Mouse (Mus musculus) hindbrain, embryonic 10.5 days (tissue): ENCODE measurements around the gene Tmem143. TPM values are rescaled to one million over a fixed set of nuclear protein-coding genes. Genes with fewer than 3 reads are reported as not detected.
"Not testable (repeated sequence)": the region's sequence is repeated elsewhere in the genome, so short reads cannot be mapped to it uniquely, and the experiment has no call there.

Experiments
- DNase-seq: peaks from one replicate; pipeline ENCODE4 v3.0.0-alpha.2; 2017; ENCODE audit warnings: low spot score
- H3K27ac ChIP-seq: fragments of 300-500 bp; sonication (generic); 2 replicates; pipeline ENCODE4 v1.5.1; 2016; ENCODE audit warnings: mild to moderate bottlenecking, moderate library complexity
- H3K27me3 ChIP-seq: fragments of 300-500 bp; sonication (generic); 2 replicates; pipeline ENCODE4 v1.6.1; 2016; ENCODE audit warnings: mild to moderate bottlenecking; ENCODE audit not compliant: poor library complexity, insufficient read depth, severe bottlenecking
- H3K36me3 ChIP-seq: fragments of 300-500 bp; sonication (generic); 2 replicates; pipeline ENCODE4 v1.6.1; 2016; ENCODE audit warnings: mild to moderate bottlenecking, moderate library complexity
- H3K4me1 ChIP-seq: fragments of 300-500 bp; sonication (generic); replicated peaks from 2 replicates; pipeline ENCODE4 v1.6.1; 2016; ENCODE audit warnings: mild to moderate bottlenecking
- H3K4me3 ChIP-seq: fragments of 300-500 bp; sonication (generic); 2 replicates; pipeline ENCODE4 v1.5.1; 2016; ENCODE audit warnings: mild to moderate bottlenecking, moderate library complexity
- H3K9me3 ChIP-seq: fragments of 300-500 bp; sonication (generic); 2 replicates; pipeline ENCODE4 v1.6.1; 2016; ENCODE audit warnings: mild to moderate bottlenecking, moderate library complexity
- WGBS: fragments of 180-500 bp; shearing (Covaris S2); methylation state at CpG from one replicate; pipeline ENCODE4 v1.1.7; 2016; 5-methylcytosine and 5-hydroxymethylcytosine counted together
- polyA plus RNA-seq: library from polyadenylated mRNA; unstranded; fragments of >200 nt; fragmentation: Nextera tagmentation; extraction: Ambion mirVana; gene quantifications from 2 replicates; pipeline ENCODE4 v1.2.1, GENCODE M21; 2016

The Tmem143 gene
- polyA plus RNA-seq, 1 experiment from 2014 or later: 4.8 TPM

DNA sequence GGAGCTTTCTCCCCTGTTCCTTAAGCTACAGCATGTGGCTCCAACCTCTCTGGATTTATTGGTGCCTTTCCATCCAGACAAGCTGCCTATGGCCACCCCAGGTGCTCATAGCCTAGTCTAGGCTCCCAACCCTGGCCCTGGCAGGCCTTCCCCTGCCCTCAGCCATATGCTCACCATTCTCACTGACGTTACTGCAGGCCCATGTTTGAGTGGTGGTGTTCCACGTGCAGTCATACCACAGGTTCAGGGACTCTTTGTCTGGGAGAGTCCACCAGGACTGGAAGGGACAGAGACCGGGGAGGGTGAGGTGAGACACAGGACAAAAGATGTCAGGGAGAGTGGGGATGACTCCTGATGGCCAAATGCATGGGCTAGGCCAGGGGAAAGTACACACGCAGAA lies 23.0 kb downstream of the Tmem143 start:
- Histone ChIP-seq H3K4me3 (no peak overlapping the region), H3K27ac (peak overlapping the region; percentile 60; the same call in 1 of the 2 replicates), H3K27me3 (peaks cover 19% of the 10 kb centered on the region), H3K4me1 (peaks cover 73% of the 10 kb centered on the region), H3K36me3 (no peaks in the 10 kb centered on the region), H3K9me3 (no peaks in the 10 kb centered on the region; the same call in 1 of the 2 replicates)
- 80% methylated on average over 4 of the region's 4 CpGs for WGBS
- DNase-seq: no peak

DNA sequence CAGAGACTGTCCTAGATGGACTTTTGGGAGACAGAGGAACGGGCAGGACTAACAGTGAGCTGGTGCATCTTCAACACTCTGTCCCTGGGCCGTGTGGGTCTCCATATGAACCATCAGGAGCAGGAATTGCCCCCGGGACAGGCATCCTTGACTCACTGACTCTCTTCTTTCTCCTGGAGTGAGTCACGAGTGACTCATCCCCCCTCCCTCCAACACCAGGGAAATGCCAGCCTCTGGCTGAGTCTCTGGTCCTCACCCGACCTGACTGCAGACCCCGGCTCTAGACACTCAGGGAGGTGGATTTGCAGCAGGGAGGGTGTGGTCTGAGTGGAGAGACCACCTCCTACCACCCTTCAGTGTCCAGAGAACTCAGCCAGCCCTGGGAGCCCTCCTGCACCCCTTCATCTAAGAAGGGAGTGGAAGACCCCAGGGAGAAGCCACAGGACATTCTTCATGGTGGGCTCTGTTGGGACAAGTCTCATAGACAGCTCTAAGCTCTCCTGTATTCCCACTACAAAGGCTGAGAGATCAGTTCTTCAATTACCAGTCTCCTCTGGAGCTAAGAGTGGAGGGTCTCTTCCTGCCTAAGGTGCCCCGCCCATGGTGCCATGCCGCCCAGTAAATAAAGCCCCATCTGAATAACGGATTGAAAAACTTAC lies 24.0 kb downstream of the Tmem143 start:
- 51% methylated on average over 9 of the region's 9 CpGs for WGBS
- H3K27ac ChIP-seq: peak overlapping the region; percentile 60
- H3K36me3 ChIP-seq: no peaks in the 10 kb centered on the region
- DNase-seq: no peak
- H3K4me1 ChIP-seq: peaks cover 74% of the 10 kb centered on the region
- peaks cover 2% of the 10 kb centered on the region; the same call in 1 of the 2 replicates for H3K9me3 ChIP-seq
- H3K27me3 ChIP-seq: peaks cover 19% of the 10 kb centered on the region
- H3K4me3 ChIP-seq: peak overlapping the region; percentile 22; the same call in 1 of the 2 replicates

DNA sequence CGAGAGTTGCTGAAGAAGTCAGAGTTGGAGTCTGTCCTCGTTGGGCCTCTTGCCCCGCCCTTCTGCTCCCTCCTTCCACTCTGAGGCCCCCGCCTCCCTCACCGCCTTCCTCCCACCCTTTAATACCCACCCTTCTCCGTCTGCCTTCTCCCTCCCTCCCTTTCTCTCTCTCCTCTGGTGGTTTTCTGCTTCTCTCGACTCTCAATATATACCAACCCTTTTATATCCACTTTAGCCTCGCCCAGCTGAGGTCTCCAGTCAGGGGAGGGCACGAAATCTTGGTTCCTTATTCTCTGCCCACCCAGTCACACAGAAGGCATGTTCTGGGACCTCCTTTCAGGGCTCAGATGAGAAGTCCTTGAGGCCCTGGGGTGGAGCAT lies 24.5 kb downstream of the Tmem143 start, which contains the start of gene Emp3:
TSS of gene Emp3 (minus strand) at position 163 of the 380 bp plus-strand sequence.
- peak within 1 kb of the TSS; percentile 22; the same call in 1 of the 2 replicates for H3K4me3 ChIP-seq
- DNase-seq: no peak
- peak within 1 kb of the TSS; percentile 89 for H3K27ac ChIP-seq

DNA sequence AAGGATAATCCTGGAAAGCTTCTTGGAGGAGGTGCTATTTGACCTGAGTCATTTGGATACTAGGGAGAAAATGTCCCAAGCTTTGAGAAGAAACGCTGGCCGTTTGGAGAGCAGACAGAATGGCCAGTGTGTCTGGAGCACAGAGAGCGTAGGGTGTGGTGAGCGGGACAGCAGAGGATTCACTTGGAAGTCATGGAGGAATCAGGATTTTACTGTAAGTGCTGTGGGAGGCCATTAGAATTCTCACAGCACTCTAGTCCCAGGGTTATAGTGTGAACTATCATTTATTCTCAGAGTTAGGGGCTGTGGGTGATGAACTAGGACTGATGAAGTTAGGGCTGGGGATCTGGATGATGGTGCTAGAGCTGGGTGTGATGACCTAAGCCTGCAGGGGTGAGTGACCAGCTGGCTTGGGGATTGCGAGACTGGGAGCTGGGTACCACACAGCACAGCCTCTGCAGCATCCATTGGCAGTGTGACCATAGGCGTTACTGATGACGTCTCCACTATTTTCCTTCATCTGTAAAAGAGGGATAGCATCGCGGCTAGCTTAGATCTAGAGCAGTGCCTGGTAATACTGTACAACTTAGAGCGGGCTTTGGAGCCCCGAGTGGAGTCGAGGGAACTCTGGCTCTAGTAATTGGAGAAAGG lies 25.3 kb downstream of the Tmem143 start:
- H3K36me3 ChIP-seq: no peaks in the 10 kb centered on the region
- WGBS: 86% methylated on average over 12 of the region's 12 CpGs
- no peak for DNase-seq
- H3K27ac ChIP-seq: peak overlapping the region; percentile 89
- H3K27me3 ChIP-seq: peaks cover 21% of the 10 kb centered on the region
- peak overlapping the region; percentile 56 for H3K4me3 ChIP-seq
- H3K9me3 ChIP-seq: peaks cover 2% of the 10 kb centered on the region; the same call in 1 of the 2 replicates
- peaks cover 60% of the 10 kb centered on the region for H3K4me1 ChIP-seq

More for the DNA sequence above, 24.5 kb downstream of the Tmem143 start, which contains the start of gene Emp3:
- Histone ChIP-seq H3K4me1 (peaks cover 69% of the 10 kb centered on the region), H3K36me3 (no peaks in the 10 kb centered on the region), H3K27me3 (peaks cover 19% of the 10 kb centered on the region), H3K9me3 (peaks cover 2% of the 10 kb centered on the region; the same call in 1 of the 2 replicates)
- 58% methylated on average over 9 of the region's 9 CpGs for WGBS

DNA sequence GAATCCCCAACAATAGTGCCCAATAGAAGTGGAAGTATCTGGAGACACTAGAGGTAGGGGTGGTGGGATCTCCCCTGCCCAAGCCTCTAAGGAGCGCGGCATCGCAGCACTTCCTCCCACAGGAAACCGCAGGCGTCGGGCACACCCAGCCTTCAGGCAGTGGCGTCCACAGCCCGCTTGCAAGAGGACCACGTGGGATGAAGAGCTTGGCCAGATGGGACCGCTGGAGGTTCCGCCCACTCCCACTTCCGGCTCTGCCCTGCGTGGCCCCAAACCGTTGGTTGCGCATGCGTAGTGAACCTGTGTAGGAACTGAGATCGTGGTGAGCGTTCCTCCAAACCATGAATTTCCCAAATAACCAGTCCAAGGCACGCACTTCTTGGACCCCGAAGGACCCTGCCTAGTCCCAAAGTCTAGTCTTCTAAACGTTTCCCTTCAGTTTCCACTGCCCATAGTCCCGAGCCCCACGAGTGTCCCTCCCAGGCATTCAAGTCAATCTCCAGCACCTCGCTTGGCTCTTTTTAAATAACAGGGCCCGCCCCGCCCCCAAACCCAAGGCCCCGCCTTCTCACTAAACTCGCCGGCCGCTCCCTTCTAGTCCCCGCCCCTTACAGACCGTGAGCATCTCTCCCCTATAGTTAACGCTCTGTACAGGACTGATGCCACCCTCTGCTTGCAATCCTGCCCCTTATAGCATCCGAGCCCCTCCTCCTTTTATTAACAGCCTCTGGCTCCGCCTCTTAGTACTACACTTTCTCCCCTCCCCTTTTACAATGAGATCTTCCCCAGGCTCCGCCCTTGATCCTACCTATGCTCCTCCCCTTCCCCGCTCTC lies 26.4 kb downstream of the Tmem143 start:
- Histone ChIP-seq H3K27me3 (peaks cover 32% of the 10 kb centered on the region), H3K9me3 (peaks cover 2% of the 10 kb centered on the region; the same call in 1 of the 2 replicates), H3K4me3 (peak overlapping the region; percentile 56), H3K27ac (peak overlapping the region; percentile 89), H3K4me1 (peaks cover 51% of the 10 kb centered on the region), H3K36me3 (no peaks in the 10 kb centered on the region)
- peak; percentile 94 for DNase-seq
- WGBS: 1% methylated on average over 37 of the region's 37 CpGs

DNA sequence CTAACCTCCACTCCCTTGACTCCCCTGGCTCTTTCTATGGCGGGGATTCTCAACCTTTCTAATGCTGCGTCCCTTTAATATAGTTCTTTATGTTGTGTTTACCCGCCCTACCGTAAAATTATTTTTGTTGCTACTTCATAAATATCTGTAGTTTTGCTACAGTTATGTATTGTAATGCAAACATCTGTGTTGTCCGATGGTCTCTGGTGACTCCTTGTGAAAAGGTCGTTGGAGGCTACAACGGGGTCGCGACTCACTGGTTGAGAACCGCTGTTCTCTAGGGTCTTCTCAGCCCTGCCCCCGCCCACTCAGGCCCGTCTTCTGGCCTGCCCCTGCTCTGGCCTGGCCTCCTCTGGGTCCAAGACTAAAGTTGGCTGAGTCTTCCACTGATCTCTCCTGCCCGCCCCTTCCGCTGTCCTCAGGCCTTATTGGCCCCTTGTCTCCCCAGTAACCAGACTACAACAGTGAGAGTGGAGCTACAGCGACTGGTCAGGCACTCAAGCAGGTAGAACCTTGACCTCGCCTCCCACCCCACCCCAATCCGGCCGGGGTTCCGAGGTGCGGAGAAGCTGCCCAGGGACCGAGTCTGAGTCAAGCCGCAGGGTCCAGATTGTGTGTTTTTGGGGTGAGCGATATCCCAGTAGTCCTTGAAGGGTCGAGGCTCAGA lies 27.2 kb downstream of the Tmem143 start, which contains the start of gene Ccdc114:
TSS of gene Ccdc114 (plus strand) at position 311 of the 667 bp plus-strand sequence.
- Histone ChIP-seq H3K27me3 (peaks cover 39% of the 10 kb centered on the region), H3K9me3 (peaks cover 2% of the 10 kb centered on the region; the same call in 1 of the 2 replicates), H3K27ac (peak within 1 kb of the TSS; percentile 89), H3K4me1 (peaks cover 53% of the 10 kb centered on the region), H3K36me3 (no peaks in the 10 kb centered on the region), H3K4me3 (peak within 1 kb of the TSS; percentile 56)
- 4% methylated on average over 24 of the region's 24 CpGs for WGBS
- DNase-seq: peak; percentile 71

DNA sequence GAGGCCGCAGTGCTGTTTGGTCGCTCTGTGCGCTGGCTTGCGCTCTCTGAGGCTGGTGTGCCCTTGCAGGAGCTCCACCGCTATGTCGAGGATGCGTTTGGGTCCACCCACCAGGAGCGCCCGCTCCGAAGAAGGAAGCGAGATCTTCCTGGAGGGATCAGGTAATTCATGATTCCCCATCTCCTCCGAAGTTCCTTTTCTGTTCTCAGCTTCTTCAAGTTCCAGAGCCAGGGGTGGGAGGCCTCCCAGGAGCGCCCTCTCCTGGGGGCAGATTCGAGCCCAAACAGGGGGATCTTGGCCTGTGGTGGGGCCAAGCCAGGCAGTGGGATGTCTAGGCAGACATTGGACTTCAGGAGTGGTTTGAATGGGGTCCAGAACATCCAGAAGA lies 27.7 kb downstream of the Tmem143 start:
- no peaks in the 10 kb centered on the region for H3K36me3 ChIP-seq
- H3K4me1 ChIP-seq: peaks cover 51% of the 10 kb centered on the region
- DNase-seq: peak; percentile 38
- peaks cover 39% of the 10 kb centered on the region for H3K27me3 ChIP-seq
- peak overlapping the region; percentile 56 for H3K4me3 ChIP-seq
- peak overlapping the region; percentile 89 for H3K27ac ChIP-seq
- 10% methylated on average over 14 of the region's 14 CpGs for WGBS
- H3K9me3 ChIP-seq: peaks cover 2% of the 10 kb centered on the region; the same call in 1 of the 2 replicates

DNA sequence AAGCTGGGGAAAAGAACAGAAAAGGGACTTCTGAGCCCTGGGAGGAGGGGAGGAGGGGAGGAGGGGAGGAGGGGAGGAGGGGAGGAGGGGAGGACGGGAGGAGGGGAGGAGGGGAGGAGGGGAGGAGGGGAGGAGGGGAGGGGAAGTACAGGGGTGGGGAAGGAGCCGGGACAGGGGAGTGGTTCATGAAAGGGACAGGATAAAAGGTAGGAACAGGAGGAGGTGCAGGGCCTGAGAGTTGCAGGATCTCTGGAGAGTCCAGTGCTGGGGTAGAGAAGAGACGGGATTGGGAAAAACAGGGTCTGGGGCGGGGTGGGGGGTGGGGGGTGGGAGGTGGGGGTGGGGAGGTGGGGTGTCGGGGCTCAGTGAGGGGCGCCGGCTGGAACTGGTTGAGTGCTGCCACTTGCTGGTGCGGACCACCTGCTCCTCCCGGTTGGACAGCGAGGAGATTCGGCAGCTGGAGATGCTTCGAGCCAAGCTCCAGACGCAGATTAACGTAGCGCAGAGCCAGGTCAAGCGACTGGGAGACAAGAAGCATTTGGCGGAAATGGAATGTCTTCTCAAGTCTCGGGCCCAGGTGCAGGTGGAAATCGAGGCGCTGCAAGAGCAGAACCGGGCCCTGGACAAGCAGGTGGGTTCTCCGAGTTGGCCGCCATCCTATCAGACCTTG lies 32.0 kb downstream of the Tmem143 start:
- no peak for DNase-seq
- peaks cover 27% of the 10 kb centered on the region for H3K27me3 ChIP-seq
- peaks cover 11% of the 10 kb centered on the region; the same call in 1 of the 2 replicates for H3K9me3 ChIP-seq
- H3K27ac ChIP-seq: no peak overlapping the region
- peak overlapping the region; percentile 20; the same call in 1 of the 2 replicates for H3K4me3 ChIP-seq
- H3K4me1 ChIP-seq: peaks cover 16% of the 10 kb centered on the region
- WGBS: 11% methylated on average over 20 of the region's 23 CpGs
- H3K36me3 ChIP-seq: 0 out of 2 replicates have a peak, but pooled peaks cover 5% of the 10 kb centered on the region

DNA sequence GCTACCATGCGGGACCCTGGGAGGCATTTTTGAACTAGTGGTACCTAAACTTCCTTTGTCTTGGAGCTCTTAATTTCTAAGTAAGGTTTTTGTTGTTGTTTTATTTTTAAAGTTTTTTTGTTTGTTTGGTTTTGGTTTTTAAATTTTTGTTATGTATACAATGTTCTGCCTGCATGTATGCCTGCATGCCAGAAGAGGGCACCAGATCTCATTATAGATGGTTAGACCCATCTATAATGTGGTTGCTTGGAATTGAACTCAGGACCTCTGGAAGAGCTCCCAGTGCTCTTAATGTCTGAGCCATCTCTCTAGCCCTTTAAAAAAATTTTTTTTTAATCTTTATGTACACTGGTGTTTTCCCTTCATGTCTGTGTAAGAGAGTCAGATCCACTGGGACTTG lies 32.9 kb downstream of the Tmem143 start:
- H3K4me3 ChIP-seq: no peak overlapping the region
- no peak overlapping the region for H3K27ac ChIP-seq
- 80% methylated on average over 1 of the region's 1 CpGs for WGBS
- no peak for DNase-seq
- 0 out of 2 replicates have a peak, but pooled peaks cover 5% of the 10 kb centered on the region for H3K36me3 ChIP-seq
- H3K9me3 ChIP-seq: peaks cover 11% of the 10 kb centered on the region; the same call in 1 of the 2 replicates
- peaks cover 7% of the 10 kb centered on the region for H3K4me1 ChIP-seq
- peaks cover 27% of the 10 kb centered on the region for H3K27me3 ChIP-seq

DNA sequence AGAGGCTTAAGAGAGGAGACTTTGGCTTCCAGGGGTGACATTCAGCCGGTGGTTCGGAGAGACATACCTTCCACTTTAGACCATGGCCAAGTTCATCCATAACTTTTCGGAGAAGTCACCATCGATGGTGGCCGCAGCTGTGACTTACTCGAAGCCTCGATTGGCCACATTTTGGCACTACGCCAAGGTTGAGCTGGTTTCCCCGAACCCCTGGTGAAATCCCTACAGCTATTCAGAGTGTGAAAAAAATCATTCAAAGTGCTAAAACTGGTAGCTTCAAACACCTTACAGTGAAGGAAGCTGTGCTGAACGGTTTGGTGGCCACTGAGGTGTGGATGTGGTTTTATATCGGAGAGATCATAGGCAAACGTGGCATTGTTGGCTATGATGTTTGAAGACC lies 37.0 kb downstream of the Tmem143 start:
- H3K4me1 ChIP-seq, H3K27me3 ChIP-seq, DNase-seq, H3K36me3 ChIP-seq, H3K9me3 ChIP-seq, H3K27ac ChIP-seq, H3K4me3 ChIP-seq: not testable (repeated sequence)
- WGBS: 94% methylated on average over 12 of the region's 12 CpGs

DNA sequence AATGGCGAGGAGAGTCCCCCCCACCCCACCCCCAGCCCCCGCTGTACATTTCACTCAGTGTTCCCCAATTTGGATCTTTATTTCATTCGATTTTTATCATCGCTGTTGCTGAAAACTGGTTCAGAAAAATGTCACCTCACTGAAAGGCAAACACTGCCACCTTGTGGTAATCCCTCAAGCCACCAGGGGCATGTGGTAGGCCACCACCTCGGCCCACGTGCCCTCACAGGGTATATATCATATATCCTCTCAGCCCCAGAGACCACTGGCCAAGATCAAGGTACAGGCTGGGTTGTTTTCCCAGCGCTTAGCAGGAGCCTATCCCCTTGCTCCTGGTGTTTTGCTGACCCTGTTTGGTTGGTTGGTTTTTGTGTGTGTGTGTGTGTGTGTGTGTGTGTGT lies 38.4 kb downstream of the Tmem143 start:
- no peaks in the 10 kb centered on the region for H3K4me1 ChIP-seq
- H3K4me3 ChIP-seq: no peak overlapping the region
- DNase-seq: peak; percentile 65
- peaks cover 9% of the 10 kb centered on the region; the same call in 1 of the 2 replicates for H3K9me3 ChIP-seq
- H3K27ac ChIP-seq: no peak overlapping the region
- H3K36me3 ChIP-seq: 0 out of 2 replicates have a peak, but pooled peaks cover 5% of the 10 kb centered on the region
- H3K27me3 ChIP-seq: no peaks in the 10 kb centered on the region
- WGBS: 44% methylated on average over 7 of the region's 7 CpGs
